Comparison of ENCODE assay signal across 19 mouse cellular contexts in the genomic region with DNA sequence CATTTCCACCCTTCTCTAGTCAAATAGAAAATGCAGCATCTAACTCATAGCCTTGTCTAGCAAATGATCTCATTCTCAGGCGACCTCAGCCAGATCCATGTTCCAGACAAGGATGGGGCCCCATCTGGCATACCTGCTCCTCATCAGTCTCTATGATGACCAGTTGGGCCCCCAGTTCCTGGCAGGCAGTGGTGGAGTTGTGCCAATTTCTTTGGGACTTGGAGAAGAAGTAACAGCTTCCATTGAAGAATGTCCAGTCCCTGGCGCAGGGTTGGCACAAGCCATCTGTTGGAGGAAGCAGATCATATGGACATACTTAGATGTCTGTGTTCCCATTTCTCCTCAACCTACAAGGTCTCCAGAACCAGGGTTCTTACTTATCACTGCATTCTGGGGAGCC. TPM values are rescaled to one million over a fixed set of nuclear protein-coding genes. Genes with fewer than 3 reads are reported as not detected.
A peak's percentile ranks its signal among the peaks of the same experiment; 100 is the strongest.
DNase-seq lines count a peak whose midpoint lies in the region; ATAC-seq lines count a peak whose summit lies in the region.
"Had no signal": no experiment of that assay in that cellular context is flagged by ENCODE, and none has a peak within 500 bp of the region (broad histone marks: within the 10 kb centered on the region; RNA-seq: fewer than 3 reads in every experiment).

No protein-coding gene starts in this region.

- intact Hi-C loops in left cerebral cortex, postnatal 4 days (cut with DNase I): no loop called here

- no peak for ATAC-seq in cerebellum, adult (ENCODE audit: insufficient number of reproducible peaks, low FRiP score, low TSS enrichment)
- ATAC-seq: forebrain, embryonic 14.5 days; forebrain, embryonic 16.5 days had no signal

- peak; percentile 1 for DNase-seq in cerebellum, adult 9-10 months
- no peak for DNase-seq in cerebellum, adult 11 months
- peak; percentile 39 to 69 for DNase-seq in cerebellum, postnatal 14 days
- DNase-seq in left cerebral cortex, postnatal 4 days: peak; percentile 33
- no peak for DNase-seq in left cerebral cortex, adult 9 months (ENCODE audit: low spot score in 2 of 2)
- peak; percentile 1 to 2 for DNase-seq in cerebellum, postnatal 36 days
- no peak for DNase-seq in lung, adult 18-20 months
- DNase-seq: adrenal gland, adult 2 months; adrenal gland, postnatal 10 days; adrenal gland, postnatal 25 days; embryo, embryonic 11 days; gastrocnemius, adult 2 months had no signal

RNA-seq across cellular contexts. Expression of gene Cd209d, which starts 2.2 kb away (rescaled TPM):
- total RNA-seq in left cerebral cortex, postnatal 4 days (2021): not detected
- total RNA-seq: adrenal gland, postnatal 25 days; adrenal gland, postnatal 4 days; common myeloid progenitor, adult 5-6 weeks; ES-E14; MEL had no signal

RNA-seq across cellular contexts. Expression of gene Cd209e, which starts 22.0 kb away (rescaled TPM):
- not detected for total RNA-seq in left cerebral cortex, postnatal 4 days (2021)
- total RNA-seq: adrenal gland, adult 2 months; adrenal gland, postnatal 10 days; adrenal gland, postnatal 25 days; adrenal gland, postnatal 4 days; common myeloid progenitor, adult 5-6 weeks; gastrocnemius, adult 2 months; MEL had no signal

RNA-seq across cellular contexts. Expression of gene Cd209b, which starts 50.5 kb away (rescaled TPM):
- total RNA-seq in left cerebral cortex, postnatal 4 days (2021): under 1 TPM; 0.26 to 0.34 TPM
- total RNA-seq: common myeloid progenitor, adult 5-6 weeks; ES-E14; MEL had no signal

Comparison
In these comparisons a context has a peak if more than half of its experiments do, and no peak if none do; other contexts are left out.
1. DNase-seq: peak in cerebellum, adult 9-10 months (single experiment), cerebellum, postnatal 14 days (2 of 2), left cerebral cortex, postnatal 4 days (single experiment) and cerebellum, postnatal 36 days (2 of 2); none in cerebellum, adult 11 months (single experiment), left cerebral cortex, adult 9 months (0 of 2) and lung, adult 18-20 months (0 of 2).